Mouse (Mus musculus) heart, embryonic 11.5 days (tissue): Measurements from ENCODE around the gene Ppp1r8. TPM values are rescaled to one million over a fixed set of nuclear protein-coding genes. Genes with fewer than 3 reads are reported as not detected.

ENCODE experiments used
- ATAC-seq: fragments of 200-750 bp; cut with Nextera tagmentation; replicated peaks from 2 replicates; pipeline ENCODE4 v1.8.0; 2017; ENCODE audit warnings: moderate library complexity; ENCODE audit not compliant: insufficient number of reproducible peaks, low FRiP score, low TSS enrichment
- H3K27ac ChIP-seq: fragments of 300-500 bp; sonication (generic); 2 replicates; pipeline ENCODE4 v1.5.1; 2014; ENCODE audit warnings: mild to moderate bottlenecking, low read depth, low read length
- H3K27me3 ChIP-seq: fragments of 300-500 bp; sonication (generic); 2 replicates; pipeline ENCODE4 v1.6.1; 2014; ENCODE audit warnings: mild to moderate bottlenecking, low read length, mixed read lengths; ENCODE audit not compliant: control insufficient read depth, insufficient read depth
- H3K36me3 ChIP-seq: fragments of 300-500 bp; sonication (generic); 2 replicates; pipeline ENCODE4 v1.6.1; 2014; ENCODE audit warnings: mild to moderate bottlenecking, low read length, moderate library complexity, mixed read lengths; ENCODE audit not compliant: control insufficient read depth, insufficient read depth
- H3K4me1 ChIP-seq: fragments of 300-500 bp; sonication (generic); 2 replicates; pipeline ENCODE4 v1.6.1; 2014; ENCODE audit warnings: low read length; ENCODE audit not compliant: control insufficient read depth, insufficient read depth
- H3K4me2 ChIP-seq: fragments of 300-500 bp; sonication (generic); 2 replicates; pipeline ENCODE4 v1.6.1; 2014; ENCODE audit warnings: mild to moderate bottlenecking, moderate library complexity
- H3K4me3 ChIP-seq: fragments of 300-500 bp; sonication (generic); 2 replicates; pipeline ENCODE4 v1.5.1; 2014; ENCODE audit warnings: low read depth, low read length
- H3K9ac ChIP-seq: fragments of 300-500 bp; sonication (generic); 2 replicates; pipeline ENCODE4 v1.6.1; 2014; ENCODE audit warnings: mild to moderate bottlenecking, low read depth, low read length, moderate library complexity
- H3K9me3 ChIP-seq: fragments of 300-500 bp; sonication (generic); replicated peaks from 2 replicates; pipeline ENCODE4 v1.6.1; 2016; ENCODE audit warnings: low read length; ENCODE audit not compliant: control insufficient read depth
- WGBS: fragments of 180-500 bp; shearing (Covaris S2); extraction: QIAGEN DNeasy Blood & Tissue Kit; methylation state at CpG from one replicate; pipeline ENCODE4 v1.1.7; 2014; ENCODE audit not compliant: insufficient replicate concordance; 5-methylcytosine and 5-hydroxymethylcytosine counted together
- polyA plus RNA-seq: library from polyadenylated mRNA; unstranded; fragments of >200 nt; fragmentation: Nextera tagmentation; extraction: Ambion mirVana; gene quantifications from 2 replicates; pipeline ENCODE4 v1.2.1, GENCODE M21; 2014

The Ppp1r8 gene
- polyA plus RNA-seq: 40.3 and 45.5 TPM in 2 replicates

DNA sequence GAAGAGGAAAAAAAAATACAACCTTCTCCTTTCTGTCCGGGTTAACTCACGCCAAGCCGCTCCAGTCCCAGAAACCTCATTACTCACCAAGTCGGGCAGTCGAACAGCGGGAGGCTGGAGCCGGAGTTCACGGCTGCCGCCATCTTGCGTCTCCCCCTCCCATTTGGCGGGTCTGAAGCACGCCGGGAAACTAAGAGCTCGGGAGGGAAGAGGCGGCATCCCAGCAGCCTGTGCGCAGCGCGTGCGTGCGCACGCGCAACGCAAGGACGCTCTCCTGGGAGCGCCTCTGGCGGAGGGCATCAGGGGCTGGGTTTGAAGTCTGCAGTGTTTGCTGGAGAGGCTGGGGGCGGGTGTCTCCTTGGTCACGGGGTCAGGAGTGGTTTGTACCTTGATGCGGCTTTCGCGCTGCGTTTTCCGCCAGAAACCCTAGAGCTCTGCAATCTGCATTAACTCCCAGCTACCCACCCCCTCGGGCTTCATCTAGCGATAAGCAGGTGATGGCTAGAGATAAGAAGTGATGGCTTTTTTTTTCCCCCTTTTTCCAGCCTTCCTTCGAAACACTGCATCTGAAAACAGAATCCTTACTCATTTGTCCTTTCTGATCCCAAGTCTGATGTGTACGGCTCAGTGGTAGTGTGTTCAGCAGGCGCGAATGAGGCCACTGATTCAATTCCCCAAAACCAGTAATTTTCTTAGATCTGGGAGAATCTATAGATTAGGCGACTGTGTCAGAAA is at the start of gene Ppp1r8:
Ppp1r8 (minus strand) TSS at position 200 of the 735 bp plus-strand sequence.
- Histone ChIP-seq H3K27me3 (no peaks in the 10 kb centered on the region), H3K9me3 (no peaks in the 10 kb centered on the region), H3K9ac (peak within 1 kb of the TSS; percentile 94), H3K4me2 (peak within 1 kb of the TSS; percentile 83), H3K4me1 (peaks cover 7% of the 10 kb centered on the region; the same call in 1 of the 2 replicates), H3K27ac (peak within 1 kb of the TSS; percentile 78), H3K36me3 (0 out of 2 replicates have a peak, but pooled peaks cover 12% of the 10 kb centered on the region), H3K4me3 (peak within 1 kb of the TSS; percentile 82)
- ATAC-seq: peak; percentile 95
- WGBS: 1% methylated on average over 40 of the region's 40 CpGs

GRCm38 (mm10) chr4:132884844-132885374 is 41.9 kb upstream of the Ppp1r8 start:
- peak; percentile 43; the same call in 1 of the 2 replicates for ATAC-seq

DNA sequence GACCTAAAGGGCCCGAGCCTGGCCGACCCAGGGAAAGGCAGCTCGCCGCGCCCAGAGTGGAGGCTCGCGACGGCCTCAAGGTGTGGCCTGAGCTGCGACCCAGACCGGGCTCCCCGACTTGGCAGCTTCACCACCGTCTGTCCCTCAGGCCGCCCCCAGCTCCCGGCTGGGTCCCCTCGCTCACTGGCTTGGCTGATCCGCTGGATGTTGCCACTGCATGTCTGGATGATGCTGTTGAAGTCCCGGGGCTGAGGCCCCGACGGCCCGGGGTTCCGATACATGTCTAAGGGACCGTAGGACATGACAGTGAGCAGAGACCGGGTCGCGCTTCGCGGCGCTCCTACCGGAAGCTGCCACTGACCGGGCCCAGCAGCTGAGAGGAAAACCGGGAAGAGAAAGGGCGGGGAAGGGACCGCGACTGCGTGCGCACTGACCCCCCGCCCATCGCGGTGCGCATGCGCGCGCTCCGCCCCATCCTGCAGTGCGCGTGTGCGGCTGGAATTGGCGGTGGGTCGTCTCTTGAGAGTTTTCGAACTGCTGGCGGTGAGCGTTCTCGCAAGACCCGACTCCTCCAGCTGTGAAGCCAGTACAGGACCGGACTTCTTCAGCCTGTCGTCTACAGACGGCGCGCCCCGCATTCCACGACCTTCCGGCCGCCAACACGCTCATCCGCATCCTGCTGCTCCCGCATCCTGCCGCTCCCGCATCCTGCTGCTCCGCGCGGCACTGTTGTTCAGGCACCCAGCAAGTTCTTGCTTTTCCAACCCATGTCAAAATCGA is 41.3 kb upstream of the Ppp1r8 start, which contains the start of gene Stx12:
Stx12 (minus strand) TSS at position 446 of the 780 bp plus-strand sequence.
- H3K4me3 ChIP-seq: peak within 1 kb of the TSS; percentile 93
- H3K36me3 ChIP-seq: no peaks in the 10 kb centered on the region
- no peaks in the 10 kb centered on the region for H3K9me3 ChIP-seq
- no peaks in the 10 kb centered on the region for H3K27me3 ChIP-seq
- H3K4me1 ChIP-seq: peaks cover 8% of the 10 kb centered on the region
- peak within 1 kb of the TSS; percentile 90 for H3K27ac ChIP-seq
- peak; percentile 93 for ATAC-seq
- WGBS: under 1% methylated on average over 69 of the region's 72 CpGs
- H3K4me2 ChIP-seq: peak within 1 kb of the TSS; percentile 82
- H3K9ac ChIP-seq: peak within 1 kb of the TSS; percentile 97

More at GRCm38 (mm10) chr4:132884844-132885374, 41.9 kb upstream of the Ppp1r8 start:
- Histone ChIP-seq H3K9ac (peak overlapping the region; percentile 97), H3K9me3 (no peaks in the 10 kb centered on the region), H3K27me3 (no peaks in the 10 kb centered on the region), H3K4me2 (peak overlapping the region; percentile 82), H3K27ac (peak overlapping the region; percentile 66), H3K36me3 (no peaks in the 10 kb centered on the region), H3K4me1 (peaks cover 8% of the 10 kb centered on the region), H3K4me3 (peak overlapping the region; percentile 93)
- WGBS: 14% methylated on average over 9 of the region's 9 CpGs

GRCm38 (mm10) chr4:132883561-132884063 is 40.6 kb upstream of the Ppp1r8 start:
- H3K4me2 ChIP-seq: peak overlapping the region; percentile 82
- no peak; the same call in 1 of the 2 replicates for ATAC-seq
- peak overlapping the region; percentile 97 for H3K9ac ChIP-seq
- peaks cover 8% of the 10 kb centered on the region for H3K4me1 ChIP-seq
- H3K36me3 ChIP-seq: no peaks in the 10 kb centered on the region
- no peaks in the 10 kb centered on the region for H3K27me3 ChIP-seq
- peak overlapping the region; percentile 90 for H3K27ac ChIP-seq
- H3K9me3 ChIP-seq: no peaks in the 10 kb centered on the region
- 3% methylated on average over 21 of the region's 21 CpGs for WGBS
- peak overlapping the region; percentile 93 for H3K4me3 ChIP-seq

DNA sequence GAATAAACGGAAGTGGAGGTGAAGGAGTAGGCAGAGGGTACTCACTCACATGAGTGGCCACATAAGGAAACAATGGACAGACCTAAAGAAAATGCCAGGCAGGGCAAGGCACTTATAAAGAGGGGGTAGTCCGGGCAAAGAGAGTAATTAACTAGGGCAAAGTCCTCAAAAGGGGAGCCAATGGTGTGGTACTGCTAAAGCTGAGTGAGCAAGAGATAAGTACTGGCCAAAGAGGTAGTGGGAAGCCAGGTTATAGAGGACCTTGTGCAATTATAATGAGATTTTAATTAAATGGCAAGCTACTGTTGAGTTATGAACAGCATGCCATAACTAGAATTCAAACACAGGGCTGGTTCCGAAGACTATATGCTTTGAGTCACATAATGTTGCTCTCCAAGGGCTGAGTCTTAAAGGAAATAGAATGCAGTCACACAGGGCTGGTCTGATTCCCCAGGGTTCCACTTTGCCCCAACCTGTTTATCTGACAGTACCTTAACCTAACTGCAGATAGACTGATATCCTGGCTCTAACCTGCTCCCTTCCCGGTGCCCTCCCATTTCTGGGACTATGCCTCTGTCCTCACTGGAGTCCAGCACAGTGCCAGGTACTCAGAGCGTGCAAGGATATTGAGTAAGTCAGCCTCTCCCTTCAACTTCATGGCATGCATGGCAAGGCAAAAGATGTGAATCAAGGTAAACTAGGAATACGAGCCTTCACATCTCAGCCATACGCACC is 31.6 kb upstream of the Ppp1r8 start:
- peaks cover 23% of the 10 kb centered on the region for H3K4me1 ChIP-seq
- no peaks in the 10 kb centered on the region for H3K27me3 ChIP-seq
- H3K4me3 ChIP-seq: no peak overlapping the region
- H3K9ac ChIP-seq: no peak overlapping the region
- no peaks in the 10 kb centered on the region for H3K9me3 ChIP-seq
- 79% methylated on average over 7 of the region's 7 CpGs for WGBS
- H3K4me2 ChIP-seq: no peak overlapping the region
- peak overlapping the region; percentile 78 for H3K27ac ChIP-seq
- peaks cover 8% of the 10 kb centered on the region for H3K36me3 ChIP-seq
- ATAC-seq: no peak

- Histone ChIP-seq H3K9ac (no peak overlapping the region), H3K4me1 (peaks cover 23% of the 10 kb centered on the region), H3K27ac (peak overlapping the region; percentile 78), H3K27me3 (no peaks in the 10 kb centered on the region), H3K9me3 (no peaks in the 10 kb centered on the region), H3K4me2 (no peak overlapping the region), H3K36me3 (peaks cover 14% of the 10 kb centered on the region), H3K4me3 (no peak overlapping the region)
- no peak; the same call in 1 of the 2 replicates for ATAC-seq
- 50% methylated on average over 11 of the region's 11 CpGs for WGBS
Measured at GRCm38 (mm10) chr4:132873481-132874362, 30.8 kb upstream of the Ppp1r8 start.

- Histone ChIP-seq H3K9me3 (no peaks in the 10 kb centered on the region), H3K4me3 (no peak overlapping the region), H3K4me1 (peaks cover 23% of the 10 kb centered on the region), H3K36me3 (peaks cover 30% of the 10 kb centered on the region), H3K9ac (no peak overlapping the region), H3K27me3 (no peaks in the 10 kb centered on the region), H3K27ac (no peak overlapping the region), H3K4me2 (no peak overlapping the region)
- ATAC-seq: no peak
- WGBS: 88% methylated on average over 3 of the region's 3 CpGs
Measured at GRCm38 (mm10) chr4:132871116-132871515, 28.1 kb upstream of the Ppp1r8 start.
